Mouse (Mus musculus): Measurements from ENCODE around the gene Ulbp1.

GRCm38 (mm10) chr10:7471664-7472063 lies 1.8 kb downstream of the Ulbp1 start:
- TF ChIP-seq POLR2A (IDR thresholded peaks at IDR 0.05; ENCODE audit: borderline replicate concordance, control insufficient read depth, low read depth, low read length) (no peak), CTCF (IDR thresholded peaks at IDR 0.05; ENCODE audit: control insufficient read depth, insufficient read depth, low read length) (no peak)

Data from bone marrow, adult 2 months (tissue).